ENCODE assay signal across 11 mouse cellular contexts in the genomic region with DNA sequence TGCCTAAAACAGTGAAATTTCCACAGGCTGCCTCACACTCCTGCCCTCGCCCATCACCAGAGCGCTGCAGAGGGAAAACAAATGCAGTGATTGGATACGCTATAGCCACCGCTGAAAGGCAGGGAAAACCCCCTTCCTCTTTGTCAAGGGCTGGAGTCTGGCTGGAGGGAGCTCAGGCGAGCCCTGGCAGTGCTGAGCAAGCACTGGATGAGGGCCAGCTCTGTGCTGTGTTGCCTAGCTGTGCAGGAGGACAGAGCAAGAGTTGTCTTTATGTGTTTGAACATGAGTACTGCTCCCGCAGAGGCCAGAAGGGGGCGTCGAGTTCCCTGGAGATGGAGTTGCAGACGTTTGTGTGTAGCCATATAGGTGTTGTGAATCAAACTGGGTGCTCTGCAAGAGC. TPM values are rescaled to one million over a fixed set of nuclear protein-coding genes. Genes with fewer than 3 reads are reported as not detected.
A peak's percentile ranks its signal among the peaks of the same experiment; 100 is the strongest.
DNase-seq lines count a peak whose midpoint lies in the region; ATAC-seq and TF ChIP-seq lines count a peak whose summit lies in the region.
"Had no signal": no experiment of that assay in that cellular context is flagged by ENCODE, and none has a peak within 500 bp of the region (broad histone marks: within the 10 kb centered on the region; RNA-seq: fewer than 3 reads in every experiment).

No protein-coding gene starts in this region.

- peak; percentile 81 for ATAC-seq in forebrain, postnatal 0 days
- peak; percentile 64; the same call in 1 of the 2 replicates for ATAC-seq in neural tube, embryonic 14.5 days (ENCODE audit: low read depth)
- ATAC-seq in intestine, embryonic 15.5 days, result no peak

- H3K9ac ChIP-seq in forebrain, postnatal 0 days, result no peak overlapping the region
- H3K9ac ChIP-seq in neural tube, embryonic 14.5 days (replicated peaks; ENCODE audit: low read depth, low read length), result no peak overlapping the region; the same call in 1 of the 2 replicates
- no peak overlapping the region for H3K9ac ChIP-seq in intestine, embryonic 15.5 days
- H3K9ac ChIP-seq: limb, embryonic 15.5 days had no signal

- H3K4me3 ChIP-seq in gastrocnemius, adult 2 months, result no peak overlapping the region
- no peak overlapping the region for H3K4me3 ChIP-seq in forebrain, postnatal 0 days (ENCODE audit: low read depth, low read length)
- H3K4me3 ChIP-seq in left cerebral cortex, adult 2 months, result no peak overlapping the region
- H3K4me3 ChIP-seq in neural tube, embryonic 14.5 days (ENCODE audit: low read depth, low read length), result no peak overlapping the region
- H3K4me3 ChIP-seq in intestine, embryonic 15.5 days (replicated peaks), result no peak overlapping the region
- H3K4me3 ChIP-seq: erythroblast, embryonic 14.5 days; limb, embryonic 15.5 days had no signal

- 12% methylated on average over 9 of the region's 9 CpGs for WGBS in forebrain, postnatal 0 days
- WGBS in neural tube, embryonic 14.5 days, result 18% methylated on average over 9 of the region's 9 CpGs
- 34% methylated on average over 9 of the region's 9 CpGs for WGBS in intestine, embryonic 15.5 days

- H3K9me3 ChIP-seq in forebrain, postnatal 0 days (ENCODE audit: low read length), result no peaks in the 10 kb centered on the region
- H3K9me3 ChIP-seq in neural tube, embryonic 14.5 days (ENCODE audit: control insufficient read depth, low read length), result no peaks in the 10 kb centered on the region
- no peaks in the 10 kb centered on the region for H3K9me3 ChIP-seq in intestine, embryonic 15.5 days
- H3K9me3 ChIP-seq: limb, embryonic 15.5 days had no signal

- H3K27ac ChIP-seq in gastrocnemius, adult 2 months, result no peak overlapping the region
- H3K27ac ChIP-seq in forebrain, postnatal 0 days (ENCODE audit: low read depth, low read length), result peak overlapping the region; percentile 77
- H3K27ac ChIP-seq in left cerebral cortex, adult 2 months, result peak overlapping the region; percentile 62
- peak overlapping the region; percentile 39; the same call in 1 of the 2 replicates for H3K27ac ChIP-seq in neural tube, embryonic 14.5 days (ENCODE audit: low read depth, low read length)
- no peak overlapping the region for H3K27ac ChIP-seq in intestine, embryonic 15.5 days
- H3K27ac ChIP-seq: limb, embryonic 15.5 days had no signal

- H3K36me3 ChIP-seq in forebrain, postnatal 0 days (ENCODE audit: insufficient read depth), result no peaks in the 10 kb centered on the region
- H3K36me3 ChIP-seq in neural tube, embryonic 14.5 days (ENCODE audit: control insufficient read depth, insufficient read depth, low read length), result no peaks in the 10 kb centered on the region
- H3K36me3 ChIP-seq in intestine, embryonic 15.5 days, result no peaks in the 10 kb centered on the region
- H3K36me3 ChIP-seq: limb, embryonic 15.5 days had no signal

- H3K27me3 ChIP-seq in forebrain, postnatal 0 days (ENCODE audit: insufficient read depth, low read length), result no peaks in the 10 kb centered on the region
- no peaks in the 10 kb centered on the region for H3K27me3 ChIP-seq in neural tube, embryonic 14.5 days (ENCODE audit: control insufficient read depth, insufficient read depth, low read length)
- H3K27me3 ChIP-seq in intestine, embryonic 15.5 days (replicated peaks), result no peaks in the 10 kb centered on the region; the same call in 1 of the 2 replicates
- H3K27me3 ChIP-seq: limb, embryonic 15.5 days had no signal

- H3K4me1 ChIP-seq in forebrain, postnatal 0 days (ENCODE audit: insufficient read depth), result peaks cover 7% of the 10 kb centered on the region; the same call in 1 of the 2 replicates
- peaks cover 4% of the 10 kb centered on the region; the same call in 1 of the 2 replicates for H3K4me1 ChIP-seq in neural tube, embryonic 14.5 days (ENCODE audit: control insufficient read depth, insufficient read depth, low read length)
- H3K4me1 ChIP-seq in intestine, embryonic 15.5 days (replicated peaks), result no peaks in the 10 kb centered on the region; the same call in 1 of the 2 replicates

- no peak overlapping the region for H3K4me2 ChIP-seq in forebrain, postnatal 0 days (ENCODE audit: low read depth)
- no peak overlapping the region for H3K4me2 ChIP-seq in neural tube, embryonic 14.5 days (ENCODE audit: low read depth, low read length)
- no peak overlapping the region for H3K4me2 ChIP-seq in intestine, embryonic 15.5 days (replicated peaks)
- H3K4me2 ChIP-seq: limb, embryonic 15.5 days had no signal

- intact Hi-C loops in gastrocnemius, adult 2 months (cut with DNase I), result no loop called here
- intact Hi-C loops in gastrocnemius, postnatal 36 days (cut with DNase I), result no loop called here
- intact Hi-C loops in left cerebral cortex, adult 2 months (cut with DNase I), result no loop called here

- DNase-seq in gastrocnemius, adult 2 months, result peak; percentile 64
- DNase-seq in gastrocnemius, postnatal 36 days, result no peak
- peak; percentile 18 for DNase-seq in thymus, postnatal 25 days
- DNase-seq in thymus, postnatal 10 days (ENCODE audit: low spot score in 2 of 2), result no peak
- peak; percentile 86 for DNase-seq in forebrain, postnatal 0 days
- DNase-seq in left cerebral cortex, adult 2 months (ENCODE audit: extremely low spot score in 1 of 2, low spot score in 2 of 2), result peak; percentile 64 to 72

- TF ChIP-seq CTCF in gastrocnemius, adult 2 months (IDR thresholded peaks at IDR 0.05), result no peak
- peak; percentile 57 for TF ChIP-seq CTCF in forebrain, postnatal 0 days (IDR thresholded peaks at IDR 0.05; ENCODE audit: low read depth)
- TF ChIP-seq CTCF in left cerebral cortex, adult 2 months (IDR thresholded peaks at IDR 0.05), result peak; percentile 44

RNA-seq across cellular contexts. Expression of a gene that starts 9.7 kb away (rescaled TPM):
- not detected for total RNA-seq in gastrocnemius, adult 2 months (2021)
- not detected for total RNA-seq in gastrocnemius, postnatal 36 days (2021)
- not detected in 2 replicates for total RNA-seq in forebrain, postnatal 0 days (2014; rRNA removed)
- 0.13 and 0.16 TPM in 2 replicates for polyA plus RNA-seq in forebrain, postnatal 0 days (2015; fragmentation: Nextera tagmentation; extraction: Ambion mirVana)
- total RNA-seq in left cerebral cortex, adult 2 months (2021), result not detected
- not detected in 2 replicates for polyA plus RNA-seq in neural tube, embryonic 14.5 days (2014; fragmentation: Nextera tagmentation; extraction: Ambion mirVana)
- polyA plus RNA-seq in intestine, embryonic 15.5 days (2015; fragmentation: Nextera tagmentation; extraction: Ambion mirVana), result not detected in 2 replicates
- polyA plus RNA-seq: erythroblast, embryonic 14.5 days; limb, embryonic 15.5 days; stomach, embryonic 14.5 days had no signal

RNA-seq across cellular contexts. Expression of a gene that starts 26.2 kb away (rescaled TPM):
- total RNA-seq in gastrocnemius, adult 2 months (2021), result 10 to 100 TPM; 29.6 to 43.1 TPM
- total RNA-seq in gastrocnemius, postnatal 36 days (2021), result 10 to 100 TPM; 35.0 to 45.6 TPM
- 568 and 711 TPM in 2 replicates for total RNA-seq in forebrain, postnatal 0 days (2014; rRNA removed)
- polyA plus RNA-seq in forebrain, postnatal 0 days (2015; fragmentation: Nextera tagmentation; extraction: Ambion mirVana), result 196 and 250 TPM in 2 replicates
- 100 to 1,000 TPM; 645 to 696 TPM for total RNA-seq in left cerebral cortex, adult 2 months (2021)
- polyA plus RNA-seq in neural tube, embryonic 14.5 days (2014; fragmentation: Nextera tagmentation; extraction: Ambion mirVana), result 255 and 266 TPM in 2 replicates
- polyA plus RNA-seq in intestine, embryonic 15.5 days (2015; fragmentation: Nextera tagmentation; extraction: Ambion mirVana), result 56.3 and 56.8 TPM in 2 replicates

RNA-seq across cellular contexts. Expression of a gene that starts 51.7 kb away (rescaled TPM):
- total RNA-seq in gastrocnemius, adult 2 months (2021), result 1 to 10 TPM in 1 of 2 experiments, under 1 TPM in 1; 0.89 to 1.1 TPM
- total RNA-seq in gastrocnemius, postnatal 36 days (2021), result under 1 TPM; 0.27 to 0.74 TPM
- 0.33 TPM in 1 of 2 replicates, not detected in the other for total RNA-seq in forebrain, postnatal 0 days (2014; rRNA removed)
- 0.29 and 0.40 TPM in 2 replicates for polyA plus RNA-seq in forebrain, postnatal 0 days (2015; fragmentation: Nextera tagmentation; extraction: Ambion mirVana)
- total RNA-seq in left cerebral cortex, adult 2 months (2021), result 1 to 10 TPM; 2.5 to 4.0 TPM
- 1.5 and 1.9 TPM in 2 replicates for polyA plus RNA-seq in neural tube, embryonic 14.5 days (2014; fragmentation: Nextera tagmentation; extraction: Ambion mirVana)
- polyA plus RNA-seq in intestine, embryonic 15.5 days (2015; fragmentation: Nextera tagmentation; extraction: Ambion mirVana), result 1.3 and 1.4 TPM in 2 replicates

Comparison
In these comparisons a context has a peak if more than half of its experiments do, and no peak if none do; other contexts are left out.
1. DNase-seq: peak in gastrocnemius, adult 2 months (single experiment), thymus, postnatal 25 days (single experiment), forebrain, postnatal 0 days (single experiment) and left cerebral cortex, adult 2 months (2 of 2); none in gastrocnemius, postnatal 36 days (0 of 2) and thymus, postnatal 10 days (0 of 2).
2. H3K27ac ChIP-seq: peak in forebrain, postnatal 0 days (single experiment), left cerebral cortex, adult 2 months (single experiment) and neural tube, embryonic 14.5 days (single experiment); none in gastrocnemius, adult 2 months (single experiment) and intestine, embryonic 15.5 days (single experiment).
3. RNA of a gene that starts 26.2 kb away (total RNA-seq): 568 to 711 TPM in forebrain, postnatal 0 days and 645 to 696 TPM in left cerebral cortex, adult 2 months; 35.0 to 45.6 TPM in gastrocnemius, postnatal 36 days and 29.6 to 43.1 TPM in gastrocnemius, adult 2 months; every median in the first group is over 10 times any median in the second.